Mouse (Mus musculus) stomach, embryonic 15.5 days (tissue): Measurements from ENCODE around the gene Nt5c2. TPM values are rescaled to one million over a fixed set of nuclear protein-coding genes. Genes with fewer than 3 reads are reported as not detected.

Experiments used
- ATAC-seq: fragments of 200-750 bp; cut with Nextera tagmentation; 2 replicates; pipeline ENCODE4 v1.8.0; 2017; ENCODE audit warnings: low read depth, moderate number of reproducible peaks, moderate TSS enrichment; ENCODE audit not compliant: insufficient read depth, low FRiP score
- H3K27ac ChIP-seq: fragments of 300-500 bp; sonication (generic); 2 replicates; pipeline ENCODE4 v1.5.1; 2015; ENCODE audit warnings: mild to moderate bottlenecking, inconsistent platforms
- H3K27me3 ChIP-seq: fragments of 300-500 bp; sonication (generic); replicated peaks from 2 replicates; pipeline ENCODE4 v1.6.1; 2015; ENCODE audit warnings: inconsistent platforms
- H3K36me3 ChIP-seq: fragments of 300-500 bp; sonication (generic); 2 replicates; pipeline ENCODE4 v1.6.1; 2015; ENCODE audit warnings: inconsistent platforms
- H3K4me1 ChIP-seq: fragments of 300-500 bp; sonication (generic); 2 replicates; pipeline ENCODE4 v1.6.1; 2015; ENCODE audit warnings: inconsistent platforms
- H3K4me2 ChIP-seq: fragments of 300-500 bp; sonication (generic); 2 replicates; pipeline ENCODE4 v1.6.1; 2015; ENCODE audit warnings: mild to moderate bottlenecking, inconsistent platforms
- H3K4me3 ChIP-seq: fragments of 300-500 bp; sonication (generic); replicated peaks from 2 replicates; pipeline ENCODE4 v1.5.1; 2015; ENCODE audit warnings: inconsistent platforms
- H3K9ac ChIP-seq: fragments of 300-500 bp; sonication (generic); 2 replicates; pipeline ENCODE4 v1.6.1; 2015; ENCODE audit warnings: inconsistent platforms
- H3K9me3 ChIP-seq: fragments of 300-500 bp; sonication (generic); 2 replicates; pipeline ENCODE4 v1.6.1; 2016; ENCODE audit warnings: inconsistent platforms
- WGBS: fragments of 180-500 bp; shearing (Covaris S2); methylation state at CpG from one replicate; pipeline ENCODE4 v1.1.7; 2015; 5-methylcytosine and 5-hydroxymethylcytosine counted together
- polyA plus RNA-seq: library from polyadenylated mRNA; unstranded; fragments of >200 nt; fragmentation: Nextera tagmentation; extraction: Ambion mirVana; gene quantifications from 2 replicates; pipeline ENCODE4 v1.2.1, GENCODE M21; 2015

The Nt5c2 gene
- polyA plus RNA-seq, 1 experiment from 2014 or later, result 69.4 TPM

DNA sequence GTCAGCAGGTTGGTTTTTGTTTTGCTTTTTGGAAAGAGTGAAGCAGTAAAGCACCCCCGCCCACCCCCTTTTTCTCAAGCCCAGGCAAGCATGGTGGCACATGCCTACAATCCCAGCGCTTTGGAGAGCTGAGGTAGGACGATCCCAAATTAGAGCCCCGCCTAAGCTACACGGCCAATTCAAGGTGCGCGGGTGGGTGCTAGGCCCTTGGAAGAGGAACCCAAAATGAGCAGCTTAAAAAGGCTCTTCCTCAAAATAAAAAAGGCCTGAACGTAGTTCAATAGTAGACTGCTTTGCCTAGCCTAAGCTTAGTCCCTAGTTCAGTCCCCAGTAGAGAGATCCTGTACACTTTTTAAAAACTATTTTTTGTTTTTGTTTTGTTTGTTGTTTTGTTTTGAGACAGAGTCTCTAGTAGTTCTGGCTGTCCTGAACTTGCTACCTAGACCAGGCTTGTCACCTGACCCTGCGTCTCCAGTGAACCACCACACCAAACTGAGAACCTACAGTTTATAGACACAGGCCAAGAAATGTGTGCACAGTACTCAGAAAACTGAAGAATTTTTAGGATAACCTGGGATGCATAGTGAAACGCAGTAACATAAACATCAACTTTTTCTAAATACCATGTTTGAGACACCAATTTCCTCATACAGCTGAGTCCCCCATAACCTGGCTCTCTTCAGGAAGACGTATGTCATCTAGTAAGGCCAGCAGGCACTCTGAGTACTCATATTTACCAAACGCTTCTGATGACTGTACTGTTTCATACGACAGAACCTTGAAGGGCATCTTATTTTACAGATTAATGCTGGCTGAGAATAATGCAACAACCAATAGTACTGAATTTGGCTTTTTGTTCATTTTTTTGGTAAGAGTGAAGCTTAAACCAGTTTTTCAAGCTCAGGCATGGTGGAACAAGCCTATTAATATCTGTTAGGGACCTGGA lies 54.6 kb downstream of the Nt5c2 start:
- Histone ChIP-seq H3K27me3 (no peaks in the 10 kb centered on the region), H3K9me3 (no peaks in the 10 kb centered on the region), H3K9ac (peak overlapping the region; percentile 81; the same call in 1 of the 2 replicates), H3K36me3 (no peaks in the 10 kb centered on the region), H3K4me3 (peak overlapping the region; percentile 73), H3K27ac (peak overlapping the region; percentile 96; the same call in 1 of the 2 replicates), H3K4me2 (peak overlapping the region; percentile 60), H3K4me1 (peaks cover 33% of the 10 kb centered on the region)
- WGBS, result 57% methylated on average over 13 of the region's 13 CpGs
- ATAC-seq, result no peak

- Histone ChIP-seq H3K4me2 (peak overlapping the region; percentile 60; the same call in 1 of the 2 replicates), H3K27me3 (no peaks in the 10 kb centered on the region), H3K27ac (peak overlapping the region; percentile 33; the same call in 1 of the 2 replicates), H3K9me3 (no peaks in the 10 kb centered on the region), H3K9ac (no peak overlapping the region), H3K4me1 (peaks cover 33% of the 10 kb centered on the region), H3K36me3 (no peaks in the 10 kb centered on the region), H3K4me3 (no peak overlapping the region)
- ATAC-seq, result no peak
- 82% methylated on average over 3 of the region's 3 CpGs for WGBS
Measured at GRCm38 (mm10) chr19:46959536-46959935, 55.4 kb downstream of the Nt5c2 start.

DNA sequence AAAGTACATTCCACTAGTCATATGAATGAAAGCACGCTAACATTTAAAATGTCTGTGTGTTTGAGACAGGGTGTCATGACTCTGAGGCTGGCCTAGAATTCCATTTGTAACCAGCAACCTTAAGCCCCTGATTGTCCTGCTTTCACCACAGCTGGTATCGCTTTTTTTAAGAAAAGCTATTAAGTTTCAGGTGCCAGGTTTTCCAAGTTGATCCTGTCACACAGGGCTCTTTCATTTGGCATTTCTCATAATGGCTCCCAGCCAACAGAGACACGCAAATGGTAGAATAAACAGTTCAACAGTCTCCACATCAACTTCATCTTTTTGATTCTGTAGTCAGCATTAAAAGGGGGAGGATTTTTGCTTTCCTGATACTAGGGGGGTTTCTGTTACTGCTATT lies 56.4 kb downstream of the Nt5c2 start:
- no peak overlapping the region for H3K9ac ChIP-seq
- WGBS, result 48% methylated on average over 3 of the region's 3 CpGs
- H3K9me3 ChIP-seq, result no peaks in the 10 kb centered on the region
- H3K4me1 ChIP-seq, result peaks cover 33% of the 10 kb centered on the region
- no peak for ATAC-seq
- H3K27me3 ChIP-seq, result no peaks in the 10 kb centered on the region
- H3K4me3 ChIP-seq, result no peak overlapping the region
- H3K36me3 ChIP-seq, result no peaks in the 10 kb centered on the region
- H3K27ac ChIP-seq, result no peak overlapping the region
- H3K4me2 ChIP-seq, result no peak overlapping the region

DNA sequence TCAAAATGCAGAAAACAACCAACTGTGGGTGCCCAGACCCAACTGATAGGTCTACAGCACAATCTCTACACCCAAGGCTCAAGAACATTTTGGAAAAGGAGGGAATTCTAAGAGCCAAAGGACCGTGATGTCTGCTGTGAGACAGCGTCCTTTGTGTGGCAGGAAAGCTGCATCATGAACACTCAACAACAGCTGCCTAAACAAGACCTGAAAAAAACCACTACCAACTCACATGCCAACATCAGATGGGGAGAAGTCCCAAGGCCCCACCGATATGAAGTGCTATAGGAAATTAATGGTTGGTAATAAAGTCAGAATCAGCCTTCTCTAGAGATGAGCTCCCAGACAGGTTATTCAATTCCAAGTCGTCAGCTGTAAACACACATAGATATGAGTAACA lies 57.0 kb downstream of the Nt5c2 start:
- Histone ChIP-seq H3K27ac (no peak overlapping the region), H3K4me3 (no peak overlapping the region), H3K9me3 (no peaks in the 10 kb centered on the region), H3K9ac (no peak overlapping the region), H3K36me3 (no peaks in the 10 kb centered on the region), H3K27me3 (no peaks in the 10 kb centered on the region), H3K4me2 (no peak overlapping the region), H3K4me1 (peaks cover 32% of the 10 kb centered on the region)
- WGBS, result 79% methylated on average over 4 of the region's 4 CpGs
- no peak for ATAC-seq

- H3K27ac ChIP-seq, result no peak overlapping the region
- H3K4me3 ChIP-seq, result no peak overlapping the region
- H3K9ac ChIP-seq, result no peak overlapping the region
- H3K27me3 ChIP-seq, result no peaks in the 10 kb centered on the region
- peaks cover 25% of the 10 kb centered on the region for H3K4me1 ChIP-seq
- H3K9me3 ChIP-seq, result no peaks in the 10 kb centered on the region
- H3K36me3 ChIP-seq, result no peaks in the 10 kb centered on the region
- no peak for ATAC-seq
- H3K4me2 ChIP-seq, result no peak overlapping the region
- 74% methylated on average over 5 of the region's 5 CpGs for WGBS
Measured at GRCm38 (mm10) chr19:46957001-46957400, 58.0 kb downstream of the Nt5c2 start.

GRCm38 (mm10) chr19:46956410-46956809 lies 58.5 kb downstream of the Nt5c2 start:
- WGBS, result 56% methylated on average over 2 of the region's 2 CpGs
- H3K9ac ChIP-seq, result no peak overlapping the region
- no peaks in the 10 kb centered on the region for H3K9me3 ChIP-seq
- ATAC-seq, result peak; percentile 50; the same call in 1 of the 2 replicates
- no peak overlapping the region for H3K4me2 ChIP-seq
- no peaks in the 10 kb centered on the region for H3K36me3 ChIP-seq
- H3K27ac ChIP-seq, result no peak overlapping the region
- no peaks in the 10 kb centered on the region for H3K27me3 ChIP-seq
- no peak overlapping the region for H3K4me3 ChIP-seq
- peaks cover 25% of the 10 kb centered on the region for H3K4me1 ChIP-seq

- peaks cover 4% of the 10 kb centered on the region; the same call in 1 of the 2 replicates for H3K36me3 ChIP-seq
- H3K9ac ChIP-seq, result no peak overlapping the region
- WGBS, result 95% methylated on average over 4 of the region's 4 CpGs
- ATAC-seq, result no peak
- no peak overlapping the region for H3K4me2 ChIP-seq
- no peak overlapping the region for H3K4me3 ChIP-seq
- no peaks in the 10 kb centered on the region for H3K27me3 ChIP-seq
- peaks cover 21% of the 10 kb centered on the region for H3K4me1 ChIP-seq
- no peak overlapping the region for H3K27ac ChIP-seq
- H3K9me3 ChIP-seq, result no peaks in the 10 kb centered on the region
Measured at GRCm38 (mm10) chr19:46955630-46956029, 59.3 kb downstream of the Nt5c2 start.

- H3K27ac ChIP-seq, result no peak overlapping the region
- H3K36me3 ChIP-seq, result peaks cover 16% of the 10 kb centered on the region
- no peak overlapping the region for H3K4me2 ChIP-seq
- H3K27me3 ChIP-seq, result no peaks in the 10 kb centered on the region
- H3K9me3 ChIP-seq, result no peaks in the 10 kb centered on the region
- no peak overlapping the region for H3K4me3 ChIP-seq
- no peak overlapping the region for H3K9ac ChIP-seq
- ATAC-seq, result no peak
- H3K4me1 ChIP-seq, result 0 out of 2 replicates have a peak, but pooled peaks cover 7% of the 10 kb centered on the region
- WGBS, result 83% methylated on average over 3 of the region's 3 CpGs
Measured at GRCm38 (mm10) chr19:46953536-46953935, 61.4 kb downstream of the Nt5c2 start.

- peaks cover 16% of the 10 kb centered on the region for H3K36me3 ChIP-seq
- H3K4me2 ChIP-seq, result no peak overlapping the region
- no peaks in the 10 kb centered on the region for H3K9me3 ChIP-seq
- no peak overlapping the region for H3K9ac ChIP-seq
- H3K27me3 ChIP-seq, result no peaks in the 10 kb centered on the region
- 0 out of 2 replicates have a peak, but pooled peaks cover 7% of the 10 kb centered on the region for H3K4me1 ChIP-seq
- H3K27ac ChIP-seq, result no peak overlapping the region
- H3K4me3 ChIP-seq, result no peak overlapping the region
- no peak for ATAC-seq
- WGBS, result 77% methylated on average over 5 of the region's 5 CpGs
Measured at GRCm38 (mm10) chr19:46952986-46953385, 62.0 kb downstream of the Nt5c2 start.

DNA sequence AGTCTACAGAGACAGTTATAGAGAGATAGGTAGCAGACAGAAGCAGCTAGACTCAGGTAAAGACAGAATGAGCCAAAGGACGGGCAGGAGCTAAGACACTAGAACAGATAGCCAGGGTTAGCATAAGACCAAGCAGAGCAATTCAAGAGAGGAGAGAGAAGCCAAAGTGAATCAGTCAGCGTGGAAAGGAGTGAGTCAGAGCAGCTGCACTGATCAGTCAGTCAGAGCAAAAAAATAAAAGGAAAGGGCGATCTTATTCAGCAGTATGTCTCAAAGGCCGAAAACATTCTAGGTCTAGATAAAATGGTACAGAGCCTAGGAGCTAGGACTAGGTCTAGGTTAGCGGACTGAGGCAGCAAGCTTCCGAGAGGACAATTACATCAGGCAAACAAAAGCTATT lies 70.6 kb downstream of the Nt5c2 start:
- ATAC-seq, result no peak
- Histone ChIP-seq H3K27me3 (no peaks in the 10 kb centered on the region), H3K4me1 (no peaks in the 10 kb centered on the region; the same call in 1 of the 2 replicates), H3K9me3 (no peaks in the 10 kb centered on the region), H3K27ac (no peak overlapping the region), H3K9ac (no peak overlapping the region), H3K4me2 (no peak overlapping the region), H3K36me3 (peaks cover 2% of the 10 kb centered on the region; the same call in 1 of the 2 replicates), H3K4me3 (no peak overlapping the region)
- WGBS, result 88% methylated on average over 6 of the region's 6 CpGs

DNA sequence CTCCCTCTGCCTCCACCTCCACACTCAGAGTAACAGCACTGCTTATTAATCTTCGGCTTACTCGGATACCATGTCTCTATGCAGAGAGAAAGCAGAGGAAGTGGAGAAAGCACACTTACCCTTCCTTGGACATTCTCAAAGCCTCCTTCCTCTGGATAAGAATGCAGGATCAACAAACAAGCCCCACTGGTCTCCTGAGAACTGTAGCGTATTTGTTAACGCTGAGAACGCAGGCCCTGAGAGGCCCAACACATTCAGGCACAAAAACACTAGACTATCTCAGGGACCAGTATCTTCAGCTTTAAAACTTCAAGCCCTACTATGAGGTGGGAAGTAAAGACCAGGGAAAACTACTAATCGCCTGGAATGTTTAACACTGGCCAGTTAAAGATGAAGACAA lies 77.8 kb downstream of the Nt5c2 start:
- no peaks in the 10 kb centered on the region for H3K27me3 ChIP-seq
- H3K27ac ChIP-seq, result peak overlapping the region; percentile 49; the same call in 1 of the 2 replicates
- no peaks in the 10 kb centered on the region for H3K36me3 ChIP-seq
- WGBS, result 32% methylated on average over 6 of the region's 6 CpGs
- no peak overlapping the region for H3K4me2 ChIP-seq
- no peaks in the 10 kb centered on the region for H3K4me1 ChIP-seq
- ATAC-seq, result no peak
- no peaks in the 10 kb centered on the region for H3K9me3 ChIP-seq
- H3K9ac ChIP-seq, result no peak overlapping the region
- no peak overlapping the region for H3K4me3 ChIP-seq

- Histone ChIP-seq H3K27ac (no peak overlapping the region), H3K9ac (no peak overlapping the region), H3K4me3 (no peak overlapping the region), H3K4me1 (no peaks in the 10 kb centered on the region), H3K36me3 (no peaks in the 10 kb centered on the region), H3K27me3 (no peaks in the 10 kb centered on the region), H3K4me2 (no peak overlapping the region), H3K9me3 (no peaks in the 10 kb centered on the region)
- WGBS, result 81% methylated on average over 4 of the region's 4 CpGs
- no peak for ATAC-seq
Measured at GRCm38 (mm10) chr19:46934025-46934424, 80.9 kb downstream of the Nt5c2 start.
